Mouse (Mus musculus) ES-E14 (cell line): Measurements from ENCODE around the gene Ube2e2. TPM values are rescaled to one million over a fixed set of nuclear protein-coding genes. Genes with fewer than 3 reads are reported as not detected.

ENCODE experiments used
- DNase-seq: peaks from one replicate; pipeline ENCODE4 v3.0.0-alpha.2; 2013; ENCODE audit warnings: low read depth, low spot score
- H3K27ac ChIP-seq: 2 replicates; pipeline ENCODE4 v1.5.1; 2012; ENCODE audit warnings: low read depth, mild to moderate bottlenecking, low read length, moderate library complexity, mixed read lengths; ENCODE audit not compliant: poor library complexity, insufficient read depth, severe bottlenecking
- H3K36me3 ChIP-seq: 2 replicates; pipeline ENCODE4 v1.6.1; 2012; ENCODE audit warnings: mild to moderate bottlenecking, low read length, moderate library complexity, mixed read lengths; ENCODE audit not compliant: control insufficient read depth, poor library complexity, insufficient read depth, severe bottlenecking
- H3K4me1 ChIP-seq, 2 experiments: fragments of 150-350 bp in 1 of 2; sonication (generic) in 1 of 2; 2 replicates each; pipeline ENCODE4 v1.6.1; 2012; ENCODE audit warnings: low read length in 2 of 2, mild to moderate bottlenecking in 1 of 2, mixed read lengths in 1 of 2; ENCODE audit not compliant: control insufficient read depth in 2 of 2, insufficient read depth in 2 of 2, poor library complexity in 1 of 2
- H3K4me3 ChIP-seq, 2 experiments: fragments of 150-350 bp in 1 of 2; sonication (generic) in 1 of 2; 2 replicates each; pipeline ENCODE4 v1.5.1; 2012; ENCODE audit warnings: low read length in 2 of 2, low read depth in 1 of 2, mild to moderate bottlenecking in 1 of 2, mixed read lengths in 1 of 2; ENCODE audit not compliant: insufficient read depth in 1 of 2, poor library complexity in 1 of 2, severe bottlenecking in 1 of 2
- H3K9ac ChIP-seq: 2 replicates; pipeline ENCODE4 v1.6.1; 2012; ENCODE audit warnings: low read depth, mild to moderate bottlenecking, low read length, mixed read lengths; ENCODE audit not compliant: poor library complexity, insufficient read depth, severe bottlenecking
- H3K9me3 ChIP-seq: fragments of 150-350 bp; sonication (generic); 2 replicates; pipeline ENCODE4 v1.6.1; 2012; ENCODE audit warnings: low read depth, mild to moderate bottlenecking, low read length; ENCODE audit not compliant: control insufficient read depth, insufficient read depth
- CHD2 ChIP-seq: IDR thresholded peaks from 2 replicates; pipeline ENCODE4 v1.6.1; 2014; ENCODE audit warnings: mild to moderate bottlenecking, low read depth, low read length, inconsistent platforms
- HCFC1 ChIP-seq: IDR thresholded peaks from 2 replicates; pipeline ENCODE4 v1.6.1; 2012; ENCODE audit warnings: low read length, inconsistent platforms, borderline replicate concordance; ENCODE audit not compliant: insufficient read depth
- MAFK ChIP-seq: IDR thresholded peaks from 2 replicates; pipeline ENCODE4 v1.6.1; 2014; ENCODE audit warnings: mild to moderate bottlenecking, low read depth, low read length, inconsistent platforms; ENCODE audit not compliant: insufficient read depth
- ZC3H11A ChIP-seq: IDR thresholded peaks from 2 replicates; pipeline ENCODE4 v1.6.1; 2012; ENCODE audit warnings: low read depth, mild to moderate bottlenecking, inconsistent platforms, low read length, borderline replicate concordance
- ZNF384 ChIP-seq: IDR thresholded peaks from 2 replicates; pipeline ENCODE4 v1.6.1; 2012; ENCODE audit warnings: low read depth, low read length, inconsistent platforms
- in situ Hi-C, 2 experiments: fragments of 600-800 bp; cut with MboI; formaldehyde crosslinking; loops; one replicate each; pipeline ENCODE4 v1.15.1; 2025; ENCODE audit warnings: low sequenced_read_pairs in 2 of 2, inconsistent platforms in 1 of 2; ENCODE audit not compliant: unreplicated experiment in 2 of 2
- total RNA-seq: library from RNA; depleted of rRNA; stranded (reverse); fragments of 300-350 nt; gene quantifications from 2 replicates; pipeline ENCODE4 v1.2.3, GENCODE M21; 2012

Gene Ube2e2
- total RNA-seq, 1 experiment, result 8.1 TPM

DNA sequence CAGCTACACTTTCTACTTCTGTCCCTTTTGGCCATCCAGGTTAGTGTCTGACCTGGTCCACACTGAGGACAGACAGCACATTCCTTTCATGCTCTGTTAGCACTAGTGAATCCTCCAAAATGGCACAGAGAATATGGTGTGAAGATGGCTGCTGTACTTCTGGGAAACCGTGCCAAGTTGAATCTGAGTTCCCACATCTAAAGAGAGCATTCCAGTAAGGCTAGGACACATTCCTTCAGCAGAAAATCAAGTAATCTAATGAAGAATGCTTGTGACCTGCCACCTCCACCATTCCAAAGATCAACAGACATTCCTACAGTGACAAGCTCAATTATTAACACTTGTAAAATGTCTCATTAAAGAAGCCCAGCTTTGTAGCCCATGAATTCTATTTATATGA, 265.9 kb downstream of the Ube2e2 start:
- H3K27ac ChIP-seq, result no peak overlapping the region
- no peaks in the 10 kb centered on the region for H3K9me3 ChIP-seq
- H3K4me1 ChIP-seq, result no peaks in the 10 kb centered on the region
- H3K9ac ChIP-seq, result no peak overlapping the region
- H3K36me3 ChIP-seq, result no peaks in the 10 kb centered on the region
- in situ Hi-C loops, result no loop called here
- DNase-seq, result no peak
- no peak for TF ChIP-seq CHD2
- no peak for TF ChIP-seq MAFK
- TF ChIP-seq ZNF384, result no peak
- TF ChIP-seq ZC3H11A, result no peak
- TF ChIP-seq HCFC1, result no peak
- H3K4me3 ChIP-seq, result no peak overlapping the region

DNA sequence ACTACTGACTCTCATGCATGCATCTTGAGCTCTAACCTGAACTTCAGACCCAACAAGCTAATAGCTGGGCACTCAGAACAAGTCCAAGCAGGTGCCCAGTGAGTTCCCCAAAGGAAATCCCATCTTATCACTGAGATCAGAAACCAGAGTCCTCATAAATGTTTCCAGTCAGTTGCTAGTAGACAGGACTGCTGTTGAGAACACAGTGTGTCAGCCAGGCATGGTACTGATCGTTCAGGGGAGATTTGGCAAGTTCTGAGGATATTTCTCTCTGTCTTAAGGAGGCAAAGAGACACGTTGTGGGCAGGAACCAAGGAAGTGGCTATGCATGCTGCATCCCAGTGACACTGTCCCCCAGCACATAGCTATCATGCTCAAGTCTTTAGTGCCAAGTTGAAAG, 275.5 kb downstream of the Ube2e2 start:
- Histone ChIP-seq H3K27ac (no peak overlapping the region), H3K4me1 (no peaks in the 10 kb centered on the region), H3K4me3 (no peak overlapping the region), H3K36me3 (no peaks in the 10 kb centered on the region), H3K9ac (no peak overlapping the region), H3K9me3 (no peaks in the 10 kb centered on the region)
- TF ChIP-seq CHD2, result no peak
- TF ChIP-seq MAFK, result no peak
- no peak for TF ChIP-seq ZNF384
- TF ChIP-seq ZC3H11A, result no peak
- TF ChIP-seq HCFC1, result no peak
- in situ Hi-C loops, result no loop called here
- DNase-seq, result no peak

DNA sequence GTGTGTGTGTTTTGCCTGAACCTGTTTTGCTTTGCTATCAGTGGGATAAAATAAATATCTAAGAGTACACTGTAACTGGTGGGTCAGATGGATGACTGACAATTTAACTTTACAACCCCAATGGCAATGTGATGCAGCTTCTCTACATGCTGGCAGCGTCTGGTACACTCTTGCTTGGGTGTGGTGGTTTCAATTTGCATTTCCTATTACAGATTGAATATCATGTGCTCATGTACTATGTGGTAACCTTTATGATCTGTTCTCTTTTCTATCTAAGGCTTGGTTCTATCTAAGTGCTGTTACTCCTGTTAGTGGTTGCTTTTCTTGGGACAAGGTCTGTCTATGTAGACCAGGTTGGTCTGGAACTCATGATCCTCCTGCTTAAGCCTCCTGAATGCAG, 292.1 kb downstream of the Ube2e2 start:
- H3K4me3 ChIP-seq, result no peak overlapping the region
- in situ Hi-C loops, result no loop called here
- TF ChIP-seq ZC3H11A (no peak), ZNF384 (no peak), MAFK (no peak), CHD2 (no peak), HCFC1 (no peak)
- H3K9ac ChIP-seq, result no peak overlapping the region
- H3K27ac ChIP-seq, result no peak overlapping the region
- DNase-seq, result no peak
- H3K4me1 ChIP-seq, result no peaks in the 10 kb centered on the region
- no peaks in the 10 kb centered on the region for H3K36me3 ChIP-seq
- no peaks in the 10 kb centered on the region for H3K9me3 ChIP-seq

DNA sequence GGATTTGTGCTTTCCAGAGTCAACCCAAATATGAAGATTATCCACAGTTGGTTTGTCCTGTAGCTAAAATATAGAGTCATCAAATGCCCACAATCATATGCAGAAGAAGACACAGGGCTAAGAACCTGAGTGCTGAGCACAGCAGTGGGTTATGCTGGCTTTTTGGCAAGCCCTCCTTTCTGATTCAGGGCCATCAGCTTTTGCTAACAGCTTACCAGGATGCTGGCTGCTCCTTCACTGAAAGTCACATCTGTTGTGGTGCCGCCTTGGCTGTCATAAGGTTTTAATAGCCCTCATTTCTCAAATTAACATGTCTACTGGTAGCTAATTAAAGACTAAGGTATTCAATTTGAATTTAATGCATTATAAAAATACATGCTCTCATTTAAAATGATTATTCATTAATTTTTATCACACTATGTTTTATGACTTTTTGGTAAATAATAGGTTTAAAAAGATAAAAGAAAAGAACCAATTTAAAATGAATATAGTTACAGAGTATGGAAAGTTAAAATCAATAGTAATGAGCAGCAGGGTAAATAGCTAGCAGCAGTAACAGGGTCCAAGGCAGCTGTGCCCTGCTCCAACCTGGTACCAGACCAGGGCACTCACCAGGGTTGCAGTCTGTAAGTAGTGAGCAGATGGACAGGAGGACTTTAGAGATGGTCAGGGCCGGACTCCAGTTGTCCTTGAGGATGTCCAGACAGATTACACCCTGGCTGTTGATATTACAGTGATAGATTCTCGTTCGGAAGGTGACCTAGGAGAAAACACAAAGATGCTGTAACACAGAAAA, 307.6 kb downstream of the Ube2e2 start:
- DNase-seq, result no peak
- H3K27ac ChIP-seq, result no peak overlapping the region

DNA sequence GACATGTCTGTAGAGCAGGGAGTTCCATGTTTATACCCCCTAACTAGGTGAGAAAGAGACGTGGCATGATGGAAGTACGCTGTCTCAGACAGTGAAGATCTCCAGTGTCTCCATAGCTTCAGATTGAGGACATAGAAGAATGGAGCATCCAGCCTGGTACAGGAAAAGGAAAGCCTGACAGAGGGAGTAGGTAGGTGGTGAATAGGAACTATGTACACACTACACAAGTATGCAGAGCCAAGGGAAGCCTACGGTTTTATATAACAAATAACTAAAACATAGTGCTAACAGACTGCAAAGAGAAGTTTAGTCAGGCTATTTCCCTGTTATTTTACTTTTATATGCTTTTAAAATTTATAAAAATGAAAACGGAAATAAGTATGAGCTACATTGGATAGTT, 312.3 kb downstream of the Ube2e2 start:
- H3K9ac ChIP-seq, result no peak overlapping the region
- in situ Hi-C loops, result no loop called here
- TF ChIP-seq CHD2, result no peak
- no peak for TF ChIP-seq MAFK
- no peak for TF ChIP-seq ZNF384
- TF ChIP-seq ZC3H11A, result no peak
- TF ChIP-seq HCFC1, result no peak

More for the DNA sequence above, 307.6 kb downstream of the Ube2e2 start:
- no peaks in the 10 kb centered on the region for H3K36me3 ChIP-seq
- H3K4me3 ChIP-seq, result no peak overlapping the region
- no peaks in the 10 kb centered on the region for H3K4me1 ChIP-seq
- in situ Hi-C loops, result no loop called here
- TF ChIP-seq ZNF384 (no peak), CHD2 (no peak), MAFK (no peak), HCFC1 (no peak), ZC3H11A (no peak)
- no peaks in the 10 kb centered on the region for H3K9me3 ChIP-seq
- H3K9ac ChIP-seq, result no peak overlapping the region

More for the DNA sequence above, 312.3 kb downstream of the Ube2e2 start:
- Histone ChIP-seq H3K4me3 (no peak overlapping the region), H3K9me3 (no peaks in the 10 kb centered on the region), H3K4me1 (no peaks in the 10 kb centered on the region), H3K27ac (no peak overlapping the region), H3K36me3 (no peaks in the 10 kb centered on the region)
- no peak for DNase-seq
